Mouse (Mus musculus): ENCODE results near the gene Mansc4.

Mansc4 gene

GRCm38 (mm10) chr6:147079919-147080318 is 6.9 kb downstream of the Mansc4 start:
- CTCF ChIA-PET: no interaction called here

- CTCF ChIA-PET: no interaction called here
Observed at GRCm38 (mm10) chr6:147076878-147077277, 10.0 kb downstream of the Mansc4 start.

- CTCF ChIA-PET: no interaction called here
Observed at GRCm38 (mm10) chr6:147075808-147076387, 10.9 kb downstream of the Mansc4 start.

- CTCF ChIA-PET: no interaction called here
Observed at GRCm38 (mm10) chr6:147064944-147065261, 21.9 kb downstream of the Mansc4 start.

- CTCF ChIA-PET: no interaction called here
Observed at GRCm38 (mm10) chr6:147064226-147064943, 22.4 kb downstream of the Mansc4 start.

- CTCF ChIA-PET: no interaction called here
Observed at GRCm38 (mm10) chr6:147062694-147063093, 24.1 kb downstream of the Mansc4 start.

GRCm38 (mm10) chr6:147062034-147062433 is 24.8 kb downstream of the Mansc4 start:
- CTCF ChIA-PET: no interaction called here

GRCm38 (mm10) chr6:147061630-147062029 is 25.2 kb downstream of the Mansc4 start:
- CTCF ChIA-PET: no interaction called here

- CTCF ChIA-PET: no interaction called here
Observed at GRCm38 (mm10) chr6:147059326-147059725, 27.5 kb downstream of the Mansc4 start.

GRCm38 (mm10) chr6:147055374-147055977 is 31.4 kb downstream of the Mansc4 start:
- CTCF ChIA-PET: no interaction called here

GRCm38 (mm10) chr6:147053785-147054646 is 32.8 kb downstream of the Mansc4 start:
- CTCF ChIA-PET: no interaction called here

- CTCF ChIA-PET: interaction anchor here (0.7 kb wide), 1 partner anchor 182 kb away, joined by 4 read pairs; no protein-coding TSS in a partner anchor
Observed at GRCm38 (mm10) chr6:147052440-147052839, 34.4 kb downstream of the Mansc4 start.

GRCm38 (mm10) chr6:147051666-147052065 is 35.2 kb downstream of the Mansc4 start:
- CTCF ChIA-PET: no interaction called here

GRCm38 (mm10) chr6:147049239-147049805 is 37.5 kb downstream of the Mansc4 start:
- CTCF ChIA-PET: no interaction called here

GRCm38 (mm10) chr6:147043633-147044032 is 43.2 kb downstream of the Mansc4 start:
- CTCF ChIA-PET: no interaction called here

GRCm38 (mm10) chr6:147042291-147043290 is 44.2 kb downstream of the Mansc4 start, which contains the start of gene Mrps35:
Gene Mrps35, plus strand, starts transcription at chr6:147042764.
- CTCF ChIA-PET: no interaction called here

GRCm38 (mm10) chr6:147032303-147032925 is 54.4 kb downstream of the Mansc4 start, which contains the start of gene Rep15:
Gene Rep15, plus strand, starts transcription at chr6:147032584.
- CTCF ChIA-PET: no interaction called here

GRCm38 (mm10) chr6:147030096-147030885 is 56.5 kb downstream of the Mansc4 start:
- CTCF ChIA-PET: no interaction called here

GRCm38 (mm10) chr6:147029591-147029990 is 57.2 kb downstream of the Mansc4 start:
- CTCF ChIA-PET: interaction anchor here (0.5 kb wide), 1 partner anchor 211 kb away, joined by 9 read pairs; no protein-coding TSS in a partner anchor

Measured in spleen, embryonic (tissue).